Mouse (Mus musculus) cerebellum, postnatal 25 days (tissue): ENCODE measurements at regions not wholly inside any gene's neighbourhood (a gene's known extent, or its start where the extent isn't known, plus 50 kb on each side); places are given as distances from the start of the nearest gene placed in this dataset.
A peak's percentile ranks its signal among the peaks of the same experiment; 100 is the strongest.

Source experiments
- DNase-seq, 2 experiments: peaks; one replicate each; pipeline ENCODE4 v3.0.0; 2021; ENCODE audit warnings: mixed read lengths in 2 of 2

- peak; percentile 58 to 73 for DNase-seq
Observed at GRCm38 (mm10) chr1:110336303-110336702, 354.1 kb downstream of the Cdh7 start.
